Mouse (Mus musculus) granulocyte monocyte progenitor cell, adult 5-6 weeks (primary cell): ENCODE measurements around the gene Gin1. TPM values are rescaled to one million over a fixed set of nuclear protein-coding genes. Genes with fewer than 3 reads are reported as not detected.
"Not testable (repeated sequence)": the region's sequence is repeated elsewhere in the genome, so short reads cannot be mapped to it uniquely, and the experiment has no call there.

Source experiments
- ATAC-seq: replicated peaks from 2 replicates; pipeline ENCODE4 v1.8.0; 2016; ENCODE audit warnings: mild to moderate bottlenecking, moderate TSS enrichment, inconsistent platforms; ENCODE audit not compliant: poor library complexity, severe bottlenecking
- total RNA-seq, 2 experiments: library from RNA; stranded (forward) in 1 of 2; stranded (reverse) in 1 of 2; fragments of 200-712, 200-1000 nt in 1 of 2; fragments of >200 nt in 1 of 2; fragmentation: Nextera tagmentation in 1 of 2; gene quantifications; 2 replicates each; pipeline ENCODE4 v1.2.3; 2014 to 2017

Gin1 gene
- total RNA-seq (2014; fragmentation: Nextera tagmentation) = 11.5 and 15.3 TPM in 2 replicates
- total RNA-seq (2017) = 16.7 and 20.9 TPM in 2 replicates

DNA sequence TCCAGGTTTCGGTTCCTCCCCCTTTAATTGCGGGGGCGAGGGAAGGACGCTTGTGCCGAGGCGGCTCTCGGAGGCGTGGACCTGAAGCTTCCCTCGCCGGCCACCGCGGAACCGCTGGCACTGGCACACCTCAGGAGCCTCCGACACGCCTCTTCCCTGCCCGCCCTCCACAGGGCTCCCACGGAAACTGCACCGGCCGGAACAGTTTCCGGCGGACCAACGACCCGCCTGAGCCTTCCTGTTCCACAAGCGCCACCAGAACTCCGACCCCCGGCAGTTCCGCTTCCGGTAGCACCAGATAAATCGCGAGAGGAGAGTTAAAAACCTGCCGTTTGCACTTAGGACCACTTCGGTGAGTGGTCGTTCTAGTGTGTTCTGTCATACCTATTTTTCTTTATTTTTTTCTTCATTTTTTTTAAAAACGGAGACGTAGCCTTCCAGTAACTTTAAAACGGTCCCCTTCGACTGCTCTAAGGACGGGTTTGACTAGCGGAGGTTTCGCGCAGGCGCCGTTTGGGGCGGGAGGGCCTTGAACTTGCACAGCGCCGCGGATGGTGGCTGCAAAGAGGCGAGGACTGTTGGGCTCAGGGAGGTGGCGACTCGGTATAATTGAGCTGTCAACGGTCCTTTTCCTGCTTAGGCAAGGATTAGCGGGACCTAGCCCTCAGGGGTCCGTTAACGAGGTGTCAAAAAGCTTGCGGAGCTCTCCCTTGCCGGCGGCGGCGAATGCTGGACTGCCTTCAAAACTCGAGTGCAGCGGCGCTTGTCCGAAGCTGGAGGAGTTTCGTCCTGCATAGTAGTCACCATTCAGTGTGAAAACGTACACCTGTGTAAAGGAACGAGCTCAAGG, at the start of gene Gin1, which contains the start of gene Ppip5k2:
Gene Gin1 (plus strand): TSS at position 269 of the 850 bp plus-strand sequence.
Gene Ppip5k2 (minus strand): TSS at position 508 of the 850 bp plus-strand sequence.
- ATAC-seq = peak; percentile 81

DNA sequence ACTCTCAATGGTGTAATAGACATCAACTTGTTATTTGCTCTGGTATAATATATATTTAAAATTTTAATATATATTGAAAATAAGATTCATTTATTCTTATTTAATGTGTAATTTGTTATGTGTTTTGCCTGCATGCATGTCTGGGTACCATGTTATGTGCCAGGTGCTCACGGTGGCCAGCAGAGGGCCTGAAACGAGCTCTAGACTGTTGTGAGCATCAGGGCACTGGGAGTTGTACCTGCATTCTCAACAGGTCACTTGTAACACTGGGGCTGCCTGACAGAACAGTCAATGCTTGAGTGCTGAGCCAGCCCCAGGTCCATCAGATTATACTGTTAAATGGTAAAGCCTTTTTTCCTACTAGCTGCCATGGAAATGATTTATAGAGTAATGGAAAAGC, 43.2 kb upstream of the Gin1 start:
- no peak for ATAC-seq

DNA sequence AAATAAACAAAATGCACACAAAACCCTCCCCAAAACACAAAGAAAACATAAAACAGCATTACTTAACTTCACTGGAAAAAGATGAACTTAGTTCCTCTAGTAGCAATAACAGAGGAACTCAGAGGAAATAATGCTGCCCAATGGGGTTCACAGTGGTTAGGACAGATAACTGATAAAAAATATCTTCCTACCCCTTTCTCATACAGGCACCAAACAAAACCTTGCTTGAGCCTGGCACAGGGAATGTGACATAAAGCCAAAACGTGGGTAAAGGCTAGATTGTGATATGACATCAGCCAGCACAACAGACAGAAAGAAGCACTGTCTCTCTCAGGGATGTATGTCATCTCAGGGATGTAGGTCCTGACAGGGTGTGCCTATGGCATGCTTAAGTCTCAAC, 40.6 kb upstream of the Gin1 start:
- ATAC-seq = peak; percentile 14

DNA sequence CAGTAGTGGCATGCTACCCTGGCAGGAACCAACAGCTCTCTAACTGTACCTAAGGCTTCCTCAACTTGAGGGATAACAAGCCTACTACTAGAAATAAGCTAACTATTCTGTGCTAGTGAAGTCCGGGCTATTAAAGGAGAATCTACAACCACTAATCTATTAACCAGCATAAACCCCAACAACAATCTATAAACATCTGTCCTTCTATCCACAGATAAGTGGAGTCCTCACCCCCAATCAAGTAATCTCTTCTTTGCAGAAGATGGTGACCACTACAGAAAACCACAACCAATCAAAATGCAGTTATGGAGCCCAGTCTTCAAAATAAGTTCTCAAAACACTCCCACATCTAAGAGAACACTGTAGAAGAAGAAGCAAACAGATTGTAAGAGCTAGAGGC, 26.9 kb upstream of the Gin1 start:
- no peak for ATAC-seq

DNA sequence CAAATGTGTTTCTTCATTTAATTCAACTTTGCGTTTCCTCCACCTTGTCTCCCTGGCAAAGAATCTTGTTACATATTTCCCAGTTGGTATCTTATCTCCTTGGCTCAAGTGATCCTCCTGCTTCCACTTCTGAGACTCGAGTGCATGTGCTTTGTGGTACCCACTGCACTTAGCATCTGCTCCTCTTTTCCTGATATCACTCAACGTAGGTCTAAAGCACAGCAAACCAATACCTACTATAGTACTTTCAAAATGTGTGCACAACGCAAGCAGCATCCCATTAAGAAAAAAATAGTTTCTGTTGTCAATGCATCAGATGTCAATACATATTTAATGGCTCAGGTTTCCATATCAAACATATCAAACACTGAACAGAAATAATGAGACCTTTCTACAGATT, 24.3 kb upstream of the Gin1 start:
- ATAC-seq = no peak

DNA sequence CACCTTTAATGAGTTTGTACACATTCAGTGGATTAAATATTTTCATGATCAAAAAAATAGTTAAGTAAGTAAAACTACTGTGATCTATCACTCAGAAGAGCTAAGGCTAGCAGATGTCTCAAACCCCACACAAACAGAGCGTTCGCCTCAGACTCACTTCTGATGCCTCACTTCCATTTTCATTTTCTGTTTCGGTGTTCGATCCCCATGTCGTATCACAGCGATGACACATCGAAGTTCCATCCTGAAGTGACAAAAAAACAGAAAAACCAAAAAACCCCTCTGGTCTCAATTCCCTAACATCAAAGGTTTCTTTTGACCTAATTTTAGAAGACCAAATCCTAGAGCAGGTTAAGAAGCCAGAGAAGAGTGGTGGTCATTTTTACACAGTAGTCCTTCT, 23.7 kb upstream of the Gin1 start:
- no peak for ATAC-seq

DNA sequence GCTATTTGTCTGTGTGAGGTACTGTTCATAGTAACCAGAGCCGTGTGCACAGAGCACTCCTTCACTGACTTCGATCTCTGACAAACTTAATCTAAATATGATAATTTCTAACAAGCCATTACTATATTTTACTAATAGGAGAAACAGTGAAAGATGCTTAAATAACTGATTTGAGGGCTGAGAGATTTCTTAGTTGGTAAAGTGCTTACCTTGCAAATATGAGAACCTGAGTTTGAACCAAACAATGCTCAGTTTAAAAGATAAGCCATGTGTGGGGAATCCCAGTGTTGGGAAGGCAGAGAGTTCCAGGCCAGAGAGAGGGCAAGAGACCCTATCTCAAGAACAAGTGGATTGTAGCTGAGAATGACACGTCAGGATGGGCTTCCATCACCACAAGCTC, 21.8 kb upstream of the Gin1 start:
- no peak for ATAC-seq

DNA sequence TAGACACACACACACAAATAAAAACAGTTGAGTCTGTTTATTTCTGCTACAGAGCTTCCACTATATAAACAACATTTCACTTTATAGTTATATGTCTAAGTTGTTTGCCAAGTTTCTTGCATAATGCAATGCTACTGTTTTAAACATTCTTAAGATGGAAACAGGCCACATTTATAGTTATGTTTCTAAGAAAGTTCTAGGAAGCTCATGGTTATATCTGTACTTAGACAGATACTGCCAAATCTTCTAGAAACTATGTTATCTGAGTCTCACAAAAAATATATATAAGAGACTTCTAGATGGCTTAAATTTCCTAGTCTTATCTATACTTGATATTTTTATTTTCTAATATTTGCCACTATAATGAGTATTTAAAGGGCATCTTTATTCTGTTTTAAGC, 16.8 kb upstream of the Gin1 start:
- no peak for ATAC-seq

DNA sequence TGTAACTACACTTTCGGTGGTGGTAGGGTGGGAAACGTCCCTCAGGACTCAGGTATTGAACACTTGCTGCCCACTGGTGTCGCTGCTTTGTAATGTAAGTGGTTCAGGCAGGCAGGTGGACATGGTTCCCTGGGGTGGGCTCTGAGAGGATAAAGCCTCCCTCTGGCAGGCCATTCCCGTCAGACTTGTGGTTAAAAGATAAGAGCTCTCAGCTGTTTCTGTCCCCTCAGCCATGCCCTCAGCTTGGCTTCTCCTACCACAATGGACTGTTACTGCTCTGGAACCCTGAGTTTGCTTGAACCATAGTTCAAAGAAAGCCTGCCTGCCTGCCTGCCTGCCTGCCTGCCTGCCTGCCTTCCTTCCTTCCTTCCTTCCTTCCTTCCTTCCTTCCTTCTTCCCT, 15.6 kb upstream of the Gin1 start:
- no peak for ATAC-seq

DNA sequence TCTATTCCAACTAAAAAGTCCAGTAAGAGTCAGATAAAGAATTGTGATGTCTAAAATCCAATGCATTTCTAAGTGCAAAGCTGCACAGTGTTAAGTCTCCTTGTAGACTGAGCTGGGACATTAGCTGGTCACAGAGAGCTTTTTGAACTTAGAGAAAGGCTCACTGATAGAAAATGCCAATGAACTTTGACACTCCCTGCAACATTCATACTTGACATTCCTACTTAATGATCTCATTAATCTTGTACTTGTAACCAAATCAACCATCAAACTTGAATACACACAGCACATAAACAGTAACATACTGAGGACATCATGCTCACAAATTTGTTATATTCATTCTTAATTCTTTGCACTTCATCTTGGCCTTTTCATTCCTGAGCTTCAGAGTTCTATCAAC, 10.1 kb upstream of the Gin1 start:
- ATAC-seq = no peak

DNA sequence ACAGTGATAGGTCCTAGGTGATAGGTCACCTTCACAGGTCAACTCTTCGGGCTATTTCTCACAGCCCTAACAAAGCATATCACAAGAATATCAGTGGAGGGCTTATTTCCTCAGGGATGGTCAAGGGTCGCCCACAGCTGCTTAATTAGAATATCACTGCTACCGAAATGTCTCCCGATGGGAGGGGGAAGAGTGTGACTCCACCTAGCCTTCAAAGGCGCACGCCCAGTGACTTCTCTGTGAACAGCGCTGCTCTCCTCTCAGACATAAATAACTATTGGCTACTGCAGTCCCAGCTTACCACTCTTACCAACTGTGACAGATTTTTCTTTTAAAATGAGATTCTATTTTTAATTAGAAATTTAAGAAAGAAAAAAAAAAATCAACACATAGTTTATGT, 9.4 kb upstream of the Gin1 start:
- ATAC-seq = no peak

DNA sequence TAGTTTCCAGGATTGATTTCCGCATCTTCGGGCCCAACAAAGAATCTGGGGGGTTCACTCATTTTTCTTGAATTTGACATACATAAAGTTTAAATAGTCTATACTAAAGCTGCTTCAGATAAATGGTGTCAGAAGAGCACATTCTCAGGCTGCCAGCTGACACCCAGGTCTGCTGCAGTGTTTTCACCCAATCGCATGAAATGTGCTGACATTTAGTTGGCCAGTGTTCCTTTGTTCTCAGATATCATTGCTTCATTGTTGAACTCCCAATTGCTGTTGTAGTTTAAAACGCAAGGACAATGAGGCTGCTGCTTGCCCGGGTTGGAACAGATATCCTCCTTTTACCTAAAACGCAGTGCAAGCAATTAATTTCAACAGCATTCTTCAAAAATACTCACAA, 8.5 kb upstream of the Gin1 start:
- ATAC-seq = no peak

DNA sequence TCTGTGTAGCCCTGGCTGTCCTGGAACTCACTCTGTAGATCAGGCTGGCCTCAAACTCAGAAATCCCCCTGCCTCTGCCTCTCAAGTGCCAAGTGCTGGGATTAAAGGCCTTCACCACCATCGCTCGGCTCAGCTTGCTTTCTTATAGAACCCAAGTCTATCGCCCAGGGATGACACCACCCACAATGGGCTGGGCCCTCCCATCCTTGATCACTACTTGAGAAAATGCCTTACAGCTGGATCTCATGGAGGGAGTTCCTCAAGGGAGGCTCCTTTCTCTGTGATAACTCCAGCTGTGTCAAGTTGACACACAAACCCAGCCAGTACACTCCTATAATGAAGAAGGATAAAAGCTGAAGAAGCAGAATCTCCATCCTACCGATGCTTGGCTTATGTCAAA, 4.3 kb upstream of the Gin1 start:
- ATAC-seq = not testable (repeated sequence)

DNA sequence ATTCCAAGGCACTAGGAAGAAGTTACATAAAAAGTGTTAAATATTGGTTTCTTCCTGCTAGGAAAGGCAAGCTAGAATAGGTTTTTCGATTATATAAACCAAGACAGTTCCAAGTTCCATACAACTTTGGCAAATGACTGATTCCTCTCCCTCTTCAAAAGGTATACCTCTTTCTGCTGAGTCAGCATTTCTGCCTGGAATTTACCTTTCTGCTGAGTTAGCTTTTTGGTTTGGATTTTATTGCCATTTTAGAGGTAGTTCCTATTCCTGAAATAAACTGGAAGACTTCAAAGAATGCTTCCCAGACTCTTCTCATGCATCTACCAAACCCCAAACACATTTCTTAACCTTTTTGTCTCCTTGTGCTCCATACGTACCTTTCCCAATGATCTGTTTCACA, 1.9 kb upstream of the Gin1 start:
- no peak for ATAC-seq

DNA sequence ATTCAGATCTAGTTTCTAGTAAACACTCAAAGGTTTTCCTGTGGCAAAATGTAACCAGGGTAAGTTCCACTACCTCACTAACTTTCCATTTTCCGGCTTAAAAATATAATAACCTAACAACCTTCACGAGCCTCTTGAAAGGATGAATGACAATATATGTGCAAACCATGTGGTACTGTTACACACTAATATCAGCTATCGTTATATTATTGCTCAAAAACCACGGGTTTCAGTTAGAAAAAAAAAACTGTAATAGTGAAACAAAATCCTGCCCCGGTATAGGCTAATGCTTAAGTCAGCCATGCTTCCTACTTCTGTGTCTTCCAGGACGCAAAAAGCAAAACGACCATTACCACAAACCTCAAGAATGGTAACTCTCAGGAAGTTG, 1.1 kb upstream of the Gin1 start:
- ATAC-seq = peak; percentile 32

DNA sequence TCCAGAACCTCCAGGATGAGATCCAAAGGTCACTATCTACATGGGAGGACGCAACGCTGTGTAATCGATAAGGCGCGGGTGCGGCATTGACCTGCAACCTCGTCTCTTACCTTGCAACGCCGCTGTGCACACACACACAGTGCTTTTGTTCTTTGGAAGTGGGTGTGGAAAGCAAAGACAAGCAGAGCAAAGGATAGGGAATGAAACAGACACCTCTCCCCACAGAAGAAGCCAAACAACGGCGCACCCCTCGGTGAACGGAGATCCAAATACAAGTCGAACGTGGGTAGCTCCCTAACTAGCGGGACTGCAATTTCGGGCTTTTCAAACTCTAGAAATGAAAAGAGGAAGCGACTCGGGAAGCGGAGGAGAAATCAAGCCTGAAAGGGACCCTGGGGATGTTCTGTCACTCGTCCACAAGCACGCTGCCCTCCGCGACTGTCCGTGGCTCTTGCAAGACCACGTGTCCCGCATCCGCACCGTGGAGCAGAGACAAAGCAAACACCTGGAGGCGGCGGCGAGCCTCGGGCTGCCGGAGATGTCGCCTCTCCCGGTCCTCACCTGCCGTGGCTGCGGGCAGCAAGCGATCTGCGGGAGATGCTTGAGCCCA, 573 bp upstream of the Gin1 start:
- peak; percentile 45 for ATAC-seq

DNA sequence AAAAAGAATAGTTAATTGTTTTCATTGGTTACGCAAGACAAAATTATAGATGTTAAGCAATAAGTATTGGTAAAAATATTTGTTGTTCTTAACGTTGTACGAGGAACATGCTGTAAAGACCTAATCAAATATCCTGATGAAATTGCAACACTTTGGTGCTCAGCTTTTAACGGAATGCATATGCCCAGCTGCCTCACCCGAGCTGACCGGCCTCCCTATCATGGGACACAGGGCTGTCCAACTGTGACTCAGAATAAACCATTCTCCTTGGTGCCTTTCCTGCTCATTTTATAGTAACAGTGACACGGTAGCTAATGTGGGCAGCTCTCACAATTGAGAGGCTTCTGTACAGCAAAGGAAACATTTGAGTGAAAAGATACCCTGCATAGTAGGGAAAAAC, 1.1 kb downstream of the Gin1 start:
- ATAC-seq = peak; percentile 18

DNA sequence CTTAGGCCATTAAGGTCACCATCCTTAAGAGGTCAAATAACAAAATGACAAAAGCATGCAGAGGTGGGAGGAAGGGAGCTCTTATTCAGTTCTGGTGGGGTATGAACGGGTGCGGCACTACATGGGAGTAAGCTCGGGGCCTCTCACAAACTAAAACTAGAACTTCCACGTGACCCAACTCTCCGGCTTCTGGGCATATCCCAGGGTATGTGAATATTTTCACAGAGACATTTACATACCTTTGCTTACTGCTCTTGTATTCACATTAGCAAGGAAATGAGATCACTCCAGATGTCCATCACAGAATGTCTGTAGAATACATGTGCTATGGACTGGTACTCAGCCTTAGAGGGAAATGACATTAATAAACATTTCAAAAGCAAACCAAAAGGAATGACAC, 1.8 kb downstream of the Gin1 start:
- ATAC-seq = no peak

DNA sequence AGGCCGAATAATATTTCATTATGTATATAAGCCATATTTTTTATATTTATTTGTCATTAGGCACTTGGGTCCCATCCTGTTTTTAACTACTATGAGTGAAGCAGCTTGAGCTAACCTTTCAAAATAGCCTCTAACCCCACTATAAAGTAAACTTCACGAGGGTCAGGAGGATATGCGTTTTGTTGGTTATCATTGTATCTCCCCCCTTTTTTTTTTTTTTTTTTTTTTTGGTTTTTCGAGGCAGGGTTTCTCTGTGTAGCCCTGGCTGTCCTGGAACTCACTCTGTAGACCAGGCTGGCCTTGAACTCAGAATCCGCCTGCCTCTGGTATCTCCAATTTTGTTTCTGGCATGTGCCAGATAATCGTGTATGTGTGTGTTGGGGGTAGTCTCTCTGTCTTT, 3.4 kb downstream of the Gin1 start:
- ATAC-seq = no peak

DNA sequence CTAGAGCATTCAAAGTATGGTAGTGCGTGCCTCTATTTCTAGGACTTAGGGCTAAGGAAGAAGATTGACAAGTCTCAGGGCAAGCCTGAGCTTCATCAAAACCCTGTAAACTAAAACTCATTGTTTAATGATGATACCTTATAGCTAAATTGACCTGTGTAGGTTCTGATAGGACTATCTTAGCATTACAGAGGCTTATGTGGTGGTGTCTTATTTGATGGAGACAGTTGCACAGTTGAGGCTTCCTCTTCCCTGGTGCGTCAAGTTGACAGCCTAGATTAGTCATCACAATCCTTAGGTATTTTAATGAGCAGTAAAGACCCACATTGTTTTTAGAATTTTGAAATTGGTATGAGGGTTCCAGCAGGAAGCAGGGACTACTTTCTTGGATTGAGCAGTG, 4.0 kb downstream of the Gin1 start:
- ATAC-seq = no peak

DNA sequence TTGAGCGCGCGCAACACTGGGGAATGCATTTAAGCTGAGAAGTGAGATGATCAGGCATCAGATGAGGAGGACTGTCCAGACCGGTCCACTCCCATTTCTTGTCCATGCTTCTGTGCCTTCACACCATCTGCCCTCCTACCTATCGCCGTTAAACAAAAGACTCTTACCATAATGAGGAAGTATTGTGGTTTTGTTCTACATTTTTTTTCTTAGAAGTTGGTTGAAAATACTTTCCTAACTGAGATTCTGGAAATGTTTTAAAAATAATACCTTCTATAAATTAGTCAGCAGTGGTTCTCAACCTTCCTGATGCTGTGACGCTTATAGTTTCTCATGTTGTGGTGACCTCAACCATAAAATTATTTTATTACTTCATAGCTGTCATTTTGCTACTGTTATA, 11.7 kb downstream of the Gin1 start:
- peak; percentile 92 for ATAC-seq

DNA sequence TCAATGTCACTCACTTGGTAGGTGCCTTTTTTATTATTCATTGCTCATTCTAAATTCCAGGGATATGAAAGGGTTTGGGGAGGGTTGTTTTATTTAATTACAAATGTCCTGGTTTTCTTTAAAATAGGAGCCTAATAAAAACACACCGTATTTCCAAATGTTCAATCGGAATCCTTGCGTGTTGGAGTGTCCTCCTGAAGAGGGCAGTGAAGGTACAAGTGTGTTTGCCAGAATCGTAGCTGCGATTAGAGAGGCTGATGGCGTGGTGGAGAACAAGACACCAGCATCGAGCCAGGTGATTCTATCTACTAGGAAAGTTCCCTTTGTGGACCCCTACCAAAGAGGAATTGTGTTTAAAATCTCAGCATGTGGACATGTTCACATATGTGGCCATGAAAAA, 15.0 kb downstream of the Gin1 start:
- ATAC-seq = no peak
